Mouse (Mus musculus) midbrain, embryonic 16.5 days (tissue): ENCODE measurements around the gene Bbs7. TPM values are rescaled to one million over a fixed set of nuclear protein-coding genes. Genes with fewer than 3 reads are reported as not detected.

Experiments
- ATAC-seq: fragments of 200-750 bp; cut with Nextera tagmentation; 2 replicates; pipeline ENCODE4 v1.8.0; 2017; ENCODE audit warnings: moderate TSS enrichment
- H3K27ac ChIP-seq: fragments of 300-500 bp; sonication (generic); 2 replicates; pipeline ENCODE4 v1.5.1; 2014; ENCODE audit warnings: mild to moderate bottlenecking, low read length, mixed read lengths
- H3K27me3 ChIP-seq: fragments of 300-500 bp; sonication (generic); 2 replicates; pipeline ENCODE4 v1.6.1; 2014; ENCODE audit warnings: low read depth, low read length, mixed read lengths; ENCODE audit not compliant: control insufficient read depth, insufficient read depth
- H3K36me3 ChIP-seq: fragments of 300-500 bp; sonication (generic); 2 replicates; pipeline ENCODE4 v1.6.1; 2014; ENCODE audit warnings: mild to moderate bottlenecking, low read length, moderate library complexity, mixed read lengths; ENCODE audit not compliant: control insufficient read depth, insufficient read depth
- H3K4me1 ChIP-seq: fragments of 300-500 bp; sonication (generic); 2 replicates; pipeline ENCODE4 v1.6.1; 2014; ENCODE audit warnings: mild to moderate bottlenecking, low read length, mixed read lengths; ENCODE audit not compliant: control insufficient read depth, insufficient read depth
- H3K4me2 ChIP-seq: fragments of 300-500 bp; sonication (generic); 2 replicates; pipeline ENCODE4 v1.6.1; 2014; ENCODE audit warnings: mild to moderate bottlenecking, low read length, mixed read lengths
- H3K4me3 ChIP-seq: fragments of 300-500 bp; sonication (generic); 2 replicates; pipeline ENCODE4 v1.5.1; 2014; ENCODE audit warnings: low read depth, mild to moderate bottlenecking, low read length, moderate library complexity, mixed read lengths
- H3K9ac ChIP-seq: fragments of 300-500 bp; sonication (generic); 2 replicates; pipeline ENCODE4 v1.6.1; 2014; ENCODE audit warnings: low read depth, low read length, mixed read lengths
- H3K9me3 ChIP-seq: fragments of 300-500 bp; sonication (generic); replicated peaks from 2 replicates; pipeline ENCODE4 v1.6.1; 2014; ENCODE audit warnings: mild to moderate bottlenecking, low read length, mixed read lengths; ENCODE audit not compliant: control insufficient read depth, poor library complexity, severe bottlenecking
- WGBS: fragments of 180-500 bp; shearing (Covaris S2); extraction: QIAGEN DNeasy Blood & Tissue Kit; methylation state at CpG from one replicate; pipeline ENCODE4 v1.1.7; 2014; 5-methylcytosine and 5-hydroxymethylcytosine counted together
- polyA plus RNA-seq: library from polyadenylated mRNA; unstranded; fragments of >200 nt; fragmentation: Nextera tagmentation; extraction: Ambion mirVana; gene quantifications from 2 replicates; pipeline ENCODE4 v1.2.1, GENCODE M21; 2015

Bbs7 gene
- polyA plus RNA-seq, 1 experiment from 2014 or later = 26.7 TPM

DNA sequence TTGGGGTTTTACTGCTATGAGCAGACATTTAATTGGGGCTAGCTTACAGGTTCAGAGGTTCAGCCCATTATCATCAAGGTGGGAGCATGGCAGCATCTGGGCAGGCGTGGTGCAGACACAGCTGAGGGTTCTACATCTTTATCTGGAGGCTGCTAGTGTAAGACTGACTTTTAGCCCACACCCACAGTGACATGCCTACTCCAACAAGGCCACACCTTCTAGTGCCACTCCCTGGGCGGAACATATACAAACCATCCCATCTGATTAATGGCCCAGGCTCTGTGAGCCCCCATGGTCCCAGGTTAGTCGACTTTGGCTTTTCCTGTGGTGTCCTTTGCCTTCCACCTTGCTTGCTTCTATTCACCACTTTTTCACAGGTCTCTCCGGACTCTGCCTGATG, 53.7 kb downstream of the Bbs7 start:
- Histone ChIP-seq H3K27me3 (no peaks in the 10 kb centered on the region), H3K9me3 (no peaks in the 10 kb centered on the region), H3K4me1 (no peaks in the 10 kb centered on the region), H3K4me3 (no peak overlapping the region), H3K27ac (no peak overlapping the region), H3K36me3 (peaks cover 42% of the 10 kb centered on the region), H3K4me2 (no peak overlapping the region), H3K9ac (no peak overlapping the region)
- no peak for ATAC-seq
- 94% methylated on average over 4 of the region's 4 CpGs for WGBS

DNA sequence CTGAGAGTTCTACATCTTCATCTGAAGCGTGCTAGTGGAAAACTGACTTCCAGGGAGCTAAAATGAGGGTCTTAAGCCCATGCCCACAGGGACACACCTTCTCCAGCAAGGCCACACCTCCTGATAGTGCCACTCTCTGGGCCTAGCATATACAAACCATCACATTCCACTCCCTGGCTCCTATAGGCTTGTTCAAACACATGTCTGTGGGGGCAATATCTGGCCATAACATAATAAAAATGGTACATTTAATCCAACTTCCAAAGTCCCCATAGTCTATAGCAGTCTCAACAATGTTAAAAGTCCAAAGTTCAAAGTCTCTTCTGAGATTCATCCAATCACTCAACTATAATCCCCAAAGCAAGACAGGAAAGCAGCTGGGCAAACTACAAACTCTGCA, 55.7 kb downstream of the Bbs7 start:
- 97% methylated on average over 1 of the region's 1 CpGs for WGBS
- no peak for ATAC-seq
- H3K4me2 ChIP-seq = no peak overlapping the region
- peaks cover 31% of the 10 kb centered on the region for H3K36me3 ChIP-seq
- H3K27ac ChIP-seq = no peak overlapping the region
- H3K4me3 ChIP-seq = no peak overlapping the region
- H3K9me3 ChIP-seq = no peaks in the 10 kb centered on the region
- H3K9ac ChIP-seq = no peak overlapping the region
- H3K4me1 ChIP-seq = peaks cover 5% of the 10 kb centered on the region; the same call in 1 of the 2 replicates
- H3K27me3 ChIP-seq = no peaks in the 10 kb centered on the region

DNA sequence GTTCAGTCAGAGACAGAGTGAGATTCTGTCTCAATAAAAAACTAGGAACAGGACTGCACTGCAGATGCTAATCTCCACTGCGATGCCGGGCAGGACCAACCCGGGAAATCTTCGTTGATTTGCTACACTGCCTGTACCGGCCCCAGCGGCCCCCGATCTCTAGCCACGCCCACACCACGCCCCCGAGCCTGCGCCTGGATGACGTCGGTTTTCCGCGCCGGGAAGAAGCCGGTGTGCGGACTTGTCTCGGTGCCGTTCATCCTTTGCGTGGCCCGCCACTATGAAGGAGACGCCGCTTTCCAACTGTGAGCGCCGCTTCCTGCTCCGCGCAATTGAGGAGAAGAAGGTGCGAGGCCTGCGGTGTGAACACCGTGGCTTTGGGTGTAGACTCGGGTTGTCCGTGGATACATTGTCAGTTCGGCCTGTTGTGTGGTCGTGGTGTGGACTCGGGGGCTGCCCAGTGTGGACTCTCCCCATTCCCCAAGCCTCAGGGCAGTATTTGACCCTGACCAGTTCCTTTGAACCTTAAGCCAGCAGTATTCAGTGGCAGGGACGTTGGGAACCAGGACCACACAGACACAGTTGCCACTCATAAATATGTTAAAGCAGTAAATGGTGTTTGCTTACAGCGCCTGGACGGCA, 60.8 kb downstream of the Bbs7 start, which contains the start of gene Exosc9:
Gene Exosc9 (plus strand): TSS at position 201 of the 642 bp plus-strand sequence.
- ATAC-seq = peak; percentile 98

DNA sequence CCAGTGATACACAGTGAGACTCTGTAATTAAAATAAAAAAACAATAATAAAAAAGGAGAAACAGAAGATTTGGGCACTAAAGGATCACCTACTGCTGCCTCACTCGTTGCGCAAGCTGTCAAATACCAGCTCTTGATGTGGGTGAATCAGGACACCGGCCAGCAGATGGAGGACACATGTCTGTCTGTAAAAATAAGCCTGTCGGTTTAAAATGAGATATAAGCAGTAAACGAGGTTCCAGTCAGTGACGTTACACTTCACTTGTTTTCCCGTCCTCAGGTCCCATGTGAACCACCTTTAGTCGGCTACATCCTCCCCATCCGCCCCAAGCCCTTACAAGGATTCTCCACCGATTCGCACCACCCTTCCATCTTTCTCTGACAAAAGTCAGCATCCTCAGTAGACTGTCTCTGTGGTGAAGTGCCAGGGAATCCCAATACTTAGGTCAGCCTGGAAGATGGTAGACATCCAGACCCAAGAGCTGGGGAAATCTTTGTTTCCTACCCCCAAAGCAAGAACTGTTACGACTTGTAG, 61.4 kb downstream of the Bbs7 start:
- peak overlapping the region; percentile 79 for H3K27ac ChIP-seq
- peak overlapping the region; percentile 78 for H3K9ac ChIP-seq
- WGBS = 12% methylated on average over 12 of the region's 12 CpGs
- peak overlapping the region; percentile 72 for H3K4me3 ChIP-seq
- H3K9me3 ChIP-seq = no peaks in the 10 kb centered on the region
- no peaks in the 10 kb centered on the region for H3K27me3 ChIP-seq
- peaks cover 9% of the 10 kb centered on the region for H3K36me3 ChIP-seq
- ATAC-seq = peak; percentile 80
- peaks cover 13% of the 10 kb centered on the region for H3K4me1 ChIP-seq
- H3K4me2 ChIP-seq = peak overlapping the region; percentile 85

More for the DNA sequence above, 60.8 kb downstream of the Bbs7 start, which contains the start of gene Exosc9:
- Histone ChIP-seq H3K9me3 (no peaks in the 10 kb centered on the region), H3K4me2 (peak within 1 kb of the TSS; percentile 85), H3K27me3 (no peaks in the 10 kb centered on the region), H3K36me3 (peaks cover 14% of the 10 kb centered on the region), H3K9ac (peak within 1 kb of the TSS; percentile 78), H3K4me1 (peaks cover 13% of the 10 kb centered on the region), H3K4me3 (peak within 1 kb of the TSS; percentile 72), H3K27ac (peak within 1 kb of the TSS; percentile 79)
- under 1% methylated on average over 39 of the region's 39 CpGs for WGBS

DNA sequence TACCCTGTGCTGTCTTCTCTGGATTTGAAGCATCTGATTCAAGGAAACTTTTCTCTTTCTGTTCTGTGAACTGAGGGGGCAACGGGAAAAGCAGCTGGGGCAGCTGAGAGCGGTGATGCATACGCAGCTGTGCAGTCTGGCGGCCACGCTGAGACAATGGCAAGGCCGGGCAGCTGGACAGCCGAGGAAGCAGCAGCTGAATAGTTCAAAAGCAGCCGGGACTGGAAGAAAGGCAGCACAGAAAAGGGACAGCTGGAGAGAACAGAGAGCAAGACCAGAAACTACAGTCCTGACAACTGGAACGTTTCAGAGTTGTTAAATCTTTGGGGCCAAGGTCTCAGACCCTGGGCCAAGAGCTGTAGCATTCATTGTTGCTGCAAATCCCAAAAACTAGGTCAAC, 61.9 kb downstream of the Bbs7 start:
- whole genome bisulfite sequencing = 2% methylated on average over 9 of the region's 9 CpGs
- Histone ChIP-seq H3K27me3 (no peaks in the 10 kb centered on the region), H3K9me3 (no peaks in the 10 kb centered on the region), H3K4me3 (peak overlapping the region; percentile 72), H3K4me2 (peak overlapping the region; percentile 85), H3K9ac (peak overlapping the region; percentile 78), H3K36me3 (peaks cover 9% of the 10 kb centered on the region), H3K27ac (peak overlapping the region; percentile 35; the same call in 1 of the 2 replicates), H3K4me1 (peaks cover 13% of the 10 kb centered on the region)
- 0 out of 2 replicates have a peak, but pooled peaks have one; percentile 5 for ATAC-seq

DNA sequence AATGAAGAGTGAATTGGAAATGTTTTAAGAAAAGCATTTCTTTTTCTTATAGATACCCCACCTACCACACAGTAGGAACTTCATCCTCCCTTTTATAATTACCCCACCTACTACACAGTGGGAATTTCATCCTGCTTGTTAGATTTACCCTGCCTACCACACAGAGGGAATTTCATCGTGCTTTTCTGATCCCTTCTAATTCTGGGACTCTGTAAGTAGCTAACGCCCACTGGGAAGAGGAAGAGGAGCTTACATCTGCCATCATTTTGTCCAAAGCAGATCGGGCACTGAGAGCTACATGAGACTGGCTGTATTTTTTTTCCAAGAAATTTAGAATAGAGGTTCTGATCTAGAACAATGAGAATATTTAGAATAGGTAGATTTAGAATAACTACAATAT, 68.3 kb downstream of the Bbs7 start:
- no peak for ATAC-seq
- no peak overlapping the region for H3K9ac ChIP-seq
- no peak overlapping the region for H3K4me2 ChIP-seq
- H3K27me3 ChIP-seq = no peaks in the 10 kb centered on the region
- H3K4me3 ChIP-seq = no peak overlapping the region
- no peak overlapping the region for H3K27ac ChIP-seq
- no peaks in the 10 kb centered on the region for H3K9me3 ChIP-seq
- no peaks in the 10 kb centered on the region for H3K36me3 ChIP-seq
- WGBS = 76% methylated on average over 3 of the region's 3 CpGs
- H3K4me1 ChIP-seq = no peaks in the 10 kb centered on the region

DNA sequence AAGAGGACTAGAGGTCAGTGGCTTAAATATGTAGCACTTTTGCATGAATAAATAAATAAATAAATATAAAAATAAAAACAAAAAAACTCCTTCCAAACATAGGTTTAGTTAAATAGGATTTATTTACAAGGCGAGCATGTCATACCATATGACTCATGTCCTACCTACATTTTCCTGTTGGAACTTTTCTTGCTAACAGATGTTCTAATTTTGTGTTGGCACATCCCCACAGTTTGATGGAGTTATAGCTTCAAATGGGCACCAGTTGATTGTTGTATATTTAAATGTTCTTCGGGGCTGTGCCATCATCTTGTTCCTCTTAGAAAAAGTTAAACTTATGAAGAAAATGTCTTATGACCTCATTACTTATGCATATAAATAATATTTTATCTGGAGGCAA, 71.9 kb downstream of the Bbs7 start:
- Histone ChIP-seq H3K9me3 (no peaks in the 10 kb centered on the region), H3K27ac (no peak overlapping the region), H3K36me3 (no peaks in the 10 kb centered on the region), H3K4me2 (no peak overlapping the region), H3K4me3 (no peak overlapping the region), H3K4me1 (no peaks in the 10 kb centered on the region), H3K27me3 (no peaks in the 10 kb centered on the region), H3K9ac (no peak overlapping the region)
- no peak for ATAC-seq
- 91% methylated on average over 2 of the region's 2 CpGs for WGBS

DNA sequence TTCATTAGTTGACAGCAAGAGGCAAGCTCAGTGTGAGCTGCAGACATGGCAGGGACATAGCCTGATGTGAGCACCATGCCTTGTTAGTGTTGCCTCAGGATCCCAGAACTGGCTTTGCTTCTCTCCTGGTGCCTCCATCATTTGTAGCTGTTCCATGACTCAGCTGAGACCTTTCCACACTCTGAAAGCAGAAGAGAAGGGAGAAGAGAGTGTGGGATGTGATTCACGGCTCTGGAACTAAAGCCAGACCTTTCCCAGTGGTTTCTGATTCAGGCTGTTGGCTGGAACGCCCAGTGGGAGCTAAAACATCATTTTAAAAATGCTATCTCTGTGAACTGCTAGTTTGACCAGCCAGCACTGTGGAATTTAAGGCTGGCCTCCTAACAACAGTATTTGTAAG, 72.5 kb downstream of the Bbs7 start:
- ATAC-seq = no peak

DNA sequence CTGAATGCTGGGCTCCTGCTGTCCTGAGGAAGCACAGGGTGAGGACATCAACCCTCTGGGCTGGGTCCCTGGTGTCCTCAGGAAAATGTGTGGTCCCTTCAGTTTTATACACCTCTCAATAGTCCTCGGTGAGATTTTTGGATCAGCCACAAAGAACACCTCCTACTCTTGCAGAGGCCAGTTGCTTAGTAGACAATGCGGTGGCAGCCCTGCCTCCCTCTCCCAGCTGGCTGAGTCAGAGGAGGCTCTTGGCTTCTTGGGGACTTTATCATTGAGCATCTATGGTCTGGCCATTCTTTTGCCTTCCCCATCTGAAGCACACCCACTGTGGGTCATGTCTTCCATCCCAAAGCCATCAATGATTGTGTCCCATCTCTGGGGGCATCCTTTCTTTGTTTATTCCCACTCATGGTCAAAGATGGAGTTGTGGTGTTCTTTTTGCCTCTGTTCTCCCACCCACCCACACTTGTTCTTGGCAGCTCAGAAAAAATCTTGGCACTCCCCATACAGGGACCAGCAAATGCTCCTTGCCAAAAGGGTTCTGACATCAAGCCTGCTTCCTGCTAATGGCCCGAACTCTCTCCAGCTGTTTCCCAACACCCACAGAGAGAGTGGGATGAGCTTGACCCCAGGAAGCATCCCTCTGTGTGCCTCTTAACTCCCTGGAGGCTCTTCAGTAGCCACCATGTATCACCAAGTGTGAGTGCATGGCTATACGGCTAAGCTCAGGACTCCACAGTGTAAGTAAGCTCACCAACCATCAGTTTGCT, 75.4 kb downstream of the Bbs7 start:
- no peaks in the 10 kb centered on the region for H3K9me3 ChIP-seq
- H3K4me2 ChIP-seq = no peak overlapping the region
- no peaks in the 10 kb centered on the region for H3K4me1 ChIP-seq
- H3K27me3 ChIP-seq = no peaks in the 10 kb centered on the region
- no peak for ATAC-seq
- no peak overlapping the region for H3K9ac ChIP-seq
- no peak overlapping the region for H3K4me3 ChIP-seq
- WGBS = 87% methylated on average over 4 of the region's 4 CpGs
- H3K36me3 ChIP-seq = no peaks in the 10 kb centered on the region
- H3K27ac ChIP-seq = no peak overlapping the region

More for the DNA sequence above, 72.5 kb downstream of the Bbs7 start:
- no peak overlapping the region for H3K9ac ChIP-seq
- WGBS = 76% methylated on average over 2 of the region's 2 CpGs
- no peak overlapping the region for H3K4me2 ChIP-seq
- no peak overlapping the region for H3K4me3 ChIP-seq
- no peaks in the 10 kb centered on the region for H3K9me3 ChIP-seq
- no peaks in the 10 kb centered on the region for H3K4me1 ChIP-seq
- no peaks in the 10 kb centered on the region for H3K36me3 ChIP-seq
- no peaks in the 10 kb centered on the region for H3K27me3 ChIP-seq
- H3K27ac ChIP-seq = no peak overlapping the region
